Mouse (Mus musculus) midbrain, embryonic 10.5 days (tissue): Measurements from ENCODE around the gene Grk4. TPM values are rescaled to one million over a fixed set of nuclear protein-coding genes. Genes with fewer than 3 reads are reported as not detected.
"Not testable (repeated sequence)": the region's sequence is repeated elsewhere in the genome, so short reads cannot be mapped to it uniquely, and the experiment has no call there.

Experiments
- DNase-seq: peaks from one replicate; pipeline ENCODE4 v3.0.0-alpha.2; 2017; ENCODE audit warnings: low spot score
- H3K27ac ChIP-seq: fragments of 300-500 bp; sonication (generic); replicated peaks from 2 replicates; pipeline ENCODE4 v1.5.1; 2016; ENCODE audit warnings: mild to moderate bottlenecking
- H3K27me3 ChIP-seq: fragments of 300-500 bp; sonication (generic); 2 replicates; pipeline ENCODE4 v1.6.1; 2016; ENCODE audit warnings: low read depth, mild to moderate bottlenecking; ENCODE audit not compliant: poor library complexity, severe bottlenecking
- H3K36me3 ChIP-seq: fragments of 300-500 bp; sonication (generic); 2 replicates; pipeline ENCODE4 v1.6.1; 2016; ENCODE audit warnings: mild to moderate bottlenecking, moderate library complexity
- H3K4me1 ChIP-seq: fragments of 300-500 bp; sonication (generic); 2 replicates; pipeline ENCODE4 v1.6.1; 2016
- H3K4me3 ChIP-seq: fragments of 300-500 bp; sonication (generic); 2 replicates; pipeline ENCODE4 v1.5.1; 2016; ENCODE audit warnings: mild to moderate bottlenecking, moderate library complexity
- H3K9me3 ChIP-seq: fragments of 300-500 bp; sonication (generic); replicated peaks from 2 replicates; pipeline ENCODE4 v1.6.1; 2016; ENCODE audit warnings: mild to moderate bottlenecking
- WGBS: fragments of 180-500 bp; shearing (Covaris S2); methylation state at CpG from one replicate; pipeline ENCODE4 v1.1.7; 2016; 5-methylcytosine and 5-hydroxymethylcytosine counted together
- polyA plus RNA-seq: library from polyadenylated mRNA; unstranded; fragments of >200 nt; fragmentation: Nextera tagmentation; extraction: Ambion mirVana; gene quantifications from 2 replicates; pipeline ENCODE4 v1.2.1, GENCODE M21; 2016

Gene Grk4
- polyA plus RNA-seq, 1 experiment from 2014 or later: 1.8 TPM

DNA sequence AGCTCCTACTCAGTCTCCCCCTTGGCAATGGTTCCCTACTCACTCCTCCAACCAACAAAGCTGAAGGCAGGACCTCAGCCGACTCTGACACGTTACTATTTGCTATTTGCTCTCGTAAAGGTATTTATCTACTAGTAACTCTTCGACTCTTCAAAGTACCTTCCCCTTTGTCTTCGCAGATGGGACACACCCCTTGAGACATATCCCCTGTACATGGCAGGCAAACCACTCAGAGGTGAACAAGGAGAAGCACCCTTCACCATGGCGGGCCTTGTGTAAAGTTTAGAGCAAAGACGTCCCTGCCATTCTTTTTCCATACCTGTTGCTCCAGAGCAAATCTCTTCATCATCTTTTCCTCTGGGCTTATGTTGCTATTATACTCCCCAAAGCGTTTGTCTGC is 2.6 kb upstream of the Grk4 start:
- no peak overlapping the region for H3K4me3 ChIP-seq
- no peak overlapping the region for H3K27ac ChIP-seq
- WGBS: 90% methylated on average over 8 of the region's 8 CpGs
- H3K9me3 ChIP-seq: no peaks in the 10 kb centered on the region
- H3K27me3 ChIP-seq: peaks cover 7% of the 10 kb centered on the region; the same call in 1 of the 2 replicates
- peaks cover 16% of the 10 kb centered on the region for H3K4me1 ChIP-seq
- no peak for DNase-seq
- peaks cover 54% of the 10 kb centered on the region for H3K36me3 ChIP-seq

- Histone ChIP-seq H3K27me3 (peaks cover 7% of the 10 kb centered on the region; the same call in 1 of the 2 replicates), H3K27ac (peak overlapping the region; percentile 87), H3K4me3 (peak overlapping the region; percentile 62), H3K4me1 (peaks cover 16% of the 10 kb centered on the region), H3K36me3 (peaks cover 23% of the 10 kb centered on the region), H3K9me3 (no peaks in the 10 kb centered on the region)
- under 1% methylated on average over 57 of the region's 57 CpGs for WGBS
- no peak for DNase-seq
Measured at GRCm38 (mm10) chr5:34660591-34661130, 482 bp downstream of the Grk4 start.

- peaks cover 11% of the 10 kb centered on the region for H3K36me3 ChIP-seq
- peaks cover 7% of the 10 kb centered on the region; the same call in 1 of the 2 replicates for H3K27me3 ChIP-seq
- no peak overlapping the region for H3K4me3 ChIP-seq
- no peak for DNase-seq
- 84% methylated on average over 4 of the region's 4 CpGs for WGBS
- H3K27ac ChIP-seq: no peak overlapping the region
- peaks cover 16% of the 10 kb centered on the region for H3K4me1 ChIP-seq
- no peaks in the 10 kb centered on the region for H3K9me3 ChIP-seq
Measured at GRCm38 (mm10) chr5:34661909-34662308, 1.7 kb downstream of the Grk4 start.

DNA sequence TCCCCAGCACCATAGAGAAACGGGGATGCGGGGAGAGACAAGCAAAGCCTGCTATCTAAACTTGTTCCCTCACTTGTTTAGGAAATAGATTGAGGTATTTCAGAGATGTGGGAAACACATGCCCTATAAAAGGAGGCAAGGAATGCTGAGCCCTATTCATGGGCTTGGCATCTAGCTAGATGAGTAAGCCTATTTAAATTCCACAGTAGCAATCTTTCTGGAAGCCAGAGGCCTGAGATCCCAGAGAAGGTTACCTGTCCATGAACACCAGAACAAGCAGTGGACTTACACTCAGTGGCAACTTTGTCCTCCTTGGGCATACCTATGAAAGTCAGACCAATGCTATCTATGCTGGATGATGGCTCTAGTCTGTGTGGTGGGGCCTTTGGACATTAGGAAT is 3.1 kb downstream of the Grk4 start:
- Histone ChIP-seq H3K9me3 (no peaks in the 10 kb centered on the region), H3K4me3 (no peak overlapping the region), H3K4me1 (peaks cover 16% of the 10 kb centered on the region), H3K36me3 (peaks cover 1% of the 10 kb centered on the region; the same call in 1 of the 2 replicates), H3K27me3 (peaks cover 7% of the 10 kb centered on the region; the same call in 1 of the 2 replicates), H3K27ac (no peak overlapping the region)
- DNase-seq: no peak
- 95% methylated on average over 2 of the region's 2 CpGs for WGBS

- 78% methylated on average over 2 of the region's 2 CpGs for WGBS
- H3K36me3 ChIP-seq: no peaks in the 10 kb centered on the region
- DNase-seq: no peak
Measured at GRCm38 (mm10) chr5:34669493-34669892, 9.3 kb downstream of the Grk4 start.

GRCm38 (mm10) chr5:34670280-34670679 is 10.1 kb downstream of the Grk4 start:
- no peaks in the 10 kb centered on the region for H3K4me1 ChIP-seq
- WGBS: 77% methylated on average over 4 of the region's 4 CpGs
- no peaks in the 10 kb centered on the region for H3K9me3 ChIP-seq
- no peaks in the 10 kb centered on the region for H3K27me3 ChIP-seq
- H3K27ac ChIP-seq: no peak overlapping the region
- no peak for DNase-seq
- H3K36me3 ChIP-seq: no peaks in the 10 kb centered on the region
- no peak overlapping the region for H3K4me3 ChIP-seq

More at GRCm38 (mm10) chr5:34669493-34669892, 9.3 kb downstream of the Grk4 start:
- Histone ChIP-seq H3K9me3 (no peaks in the 10 kb centered on the region), H3K27me3 (no peaks in the 10 kb centered on the region), H3K4me1 (no peaks in the 10 kb centered on the region), H3K4me3 (no peak overlapping the region), H3K27ac (no peak overlapping the region)

GRCm38 (mm10) chr5:34689868-34690267 is 29.7 kb downstream of the Grk4 start:
- Histone ChIP-seq H3K27ac (no peak overlapping the region), H3K4me1 (no peaks in the 10 kb centered on the region), H3K27me3 (no peaks in the 10 kb centered on the region), H3K4me3 (no peak overlapping the region), H3K36me3 (no peaks in the 10 kb centered on the region), H3K9me3 (no peaks in the 10 kb centered on the region)
- no peak for DNase-seq
- WGBS: 82% methylated on average over 1 of the region's 1 CpGs

- 72% methylated on average over 2 of the region's 2 CpGs for whole genome bisulfite sequencing
- Histone ChIP-seq H3K4me3 (no peak overlapping the region), H3K27ac (no peak overlapping the region), H3K4me1 (no peaks in the 10 kb centered on the region), H3K36me3 (no peaks in the 10 kb centered on the region), H3K9me3 (no peaks in the 10 kb centered on the region), H3K27me3 (no peaks in the 10 kb centered on the region)
- DNase-seq: no peak
Measured at GRCm38 (mm10) chr5:34692782-34693181, 32.6 kb downstream of the Grk4 start.

DNA sequence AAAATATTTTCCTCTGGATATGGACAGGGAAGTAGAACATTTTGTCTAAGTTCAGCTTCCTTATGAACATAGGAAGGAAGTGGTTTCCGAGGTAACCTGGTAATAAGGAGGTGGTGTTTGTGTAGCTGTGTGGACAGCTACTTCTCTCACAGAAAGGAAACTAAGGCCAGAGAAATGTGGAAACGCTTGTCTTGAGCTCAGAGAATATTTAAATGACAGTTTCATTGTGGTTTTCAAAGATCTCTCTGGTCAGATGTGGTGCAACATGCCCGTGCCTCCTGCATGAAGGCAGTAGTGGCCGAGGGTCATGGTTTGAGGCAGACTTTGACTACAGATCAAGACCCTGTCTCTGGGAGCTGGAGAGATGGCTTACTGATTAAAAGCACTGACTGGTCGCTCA is 35.3 kb downstream of the Grk4 start:
- 76% methylated on average over 5 of the region's 5 CpGs for WGBS
- no peaks in the 10 kb centered on the region for H3K4me1 ChIP-seq
- no peaks in the 10 kb centered on the region for H3K9me3 ChIP-seq
- no peak overlapping the region for H3K27ac ChIP-seq
- no peak for DNase-seq
- no peak overlapping the region for H3K4me3 ChIP-seq
- no peaks in the 10 kb centered on the region for H3K27me3 ChIP-seq
- H3K36me3 ChIP-seq: no peaks in the 10 kb centered on the region

DNA sequence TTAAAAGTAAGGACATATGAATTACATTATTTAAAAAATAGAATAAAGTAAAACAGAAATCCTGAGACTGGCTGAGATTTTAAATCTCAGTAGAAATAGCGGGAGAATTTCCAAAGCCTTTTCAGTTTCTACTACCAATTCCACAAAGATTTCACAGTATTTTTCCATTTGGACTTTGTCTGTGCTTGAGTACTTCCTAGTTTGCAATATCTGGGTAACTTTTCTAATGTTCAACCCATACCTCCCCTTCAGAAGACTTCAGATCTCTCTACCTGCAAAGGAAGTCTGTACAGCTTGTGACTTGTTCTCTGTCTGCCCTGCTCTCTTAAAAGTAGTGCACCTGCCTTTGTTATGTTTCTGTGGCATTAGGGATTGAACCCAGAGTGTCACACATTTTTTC is 48.3 kb downstream of the Grk4 start:
- DNase-seq: no peak
- whole genome bisulfite sequencing: 95% methylated on average over 1 of the region's 1 CpGs
- H3K27me3 ChIP-seq: no peaks in the 10 kb centered on the region
- H3K36me3 ChIP-seq: no peaks in the 10 kb centered on the region
- no peaks in the 10 kb centered on the region for H3K9me3 ChIP-seq
- no peaks in the 10 kb centered on the region for H3K4me1 ChIP-seq
- no peak overlapping the region for H3K27ac ChIP-seq
- no peak overlapping the region for H3K4me3 ChIP-seq

DNA sequence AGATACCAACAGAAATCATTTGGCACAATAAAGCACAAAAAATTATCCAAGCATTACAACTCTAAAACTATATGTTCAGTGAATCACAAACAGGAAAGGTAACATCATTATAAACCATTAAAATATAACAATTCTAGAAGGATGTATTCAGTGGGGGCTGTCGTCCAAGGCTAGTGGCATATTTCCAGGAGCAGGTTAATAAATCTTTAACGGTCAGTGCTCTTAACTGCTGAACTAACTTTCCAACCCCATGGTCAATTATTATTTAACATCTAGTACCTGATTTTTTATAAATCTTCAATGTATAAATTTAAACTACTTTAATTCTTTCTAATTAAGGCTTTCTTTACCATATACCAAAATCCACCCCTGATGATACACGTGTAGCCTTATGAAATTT is 54.2 kb downstream of the Grk4 start:
- not testable (repeated sequence) for H3K27me3 ChIP-seq, DNase-seq, H3K4me3 ChIP-seq, H3K36me3 ChIP-seq, H3K27ac ChIP-seq, H3K4me1 ChIP-seq, H3K9me3 ChIP-seq
- 86% methylated on average over 3 of the region's 3 CpGs for WGBS

DNA sequence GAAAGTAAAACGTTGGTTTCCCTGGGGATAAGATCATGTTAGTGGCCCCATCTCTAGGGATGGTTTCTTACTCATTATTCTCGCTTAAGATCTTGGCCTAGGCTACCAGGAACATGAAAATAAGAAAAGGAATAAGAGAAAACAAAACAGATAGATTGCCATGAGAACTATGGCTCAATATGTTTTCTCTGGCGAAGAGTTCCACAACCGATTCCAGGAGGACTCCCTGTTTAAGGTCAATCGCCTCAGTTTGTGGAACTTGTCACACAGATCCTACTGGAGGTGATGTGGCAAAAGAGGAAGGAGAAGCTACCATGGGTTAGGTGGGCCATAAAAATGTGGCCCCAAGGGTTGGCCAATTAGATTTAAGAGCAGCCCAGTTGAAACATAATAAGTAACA is 54.6 kb downstream of the Grk4 start:
- no peak for DNase-seq
- H3K27ac ChIP-seq: no peak overlapping the region

DNA sequence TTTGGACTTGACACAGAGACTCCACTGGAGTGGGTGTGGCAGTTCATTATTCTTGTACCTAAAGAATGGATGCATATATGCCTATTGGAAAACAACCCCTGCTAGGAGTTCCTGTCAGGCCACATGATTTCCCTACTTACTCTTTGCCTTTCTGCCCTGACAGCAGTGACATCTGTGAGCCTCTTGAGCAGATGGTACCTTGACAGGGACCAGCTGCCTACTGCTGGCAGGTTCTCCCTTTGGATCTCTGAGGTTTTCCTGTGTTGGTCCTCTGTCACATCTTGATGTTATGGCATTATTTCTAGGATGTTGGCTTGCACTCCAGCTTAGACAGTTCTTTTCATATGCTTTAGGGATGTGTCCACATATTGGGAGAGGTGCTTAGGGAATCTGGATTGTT is 69.0 kb downstream of the Grk4 start:
- Histone ChIP-seq H3K27ac (no peak overlapping the region), H3K27me3 (no peaks in the 10 kb centered on the region), H3K4me1 (no peaks in the 10 kb centered on the region), H3K9me3 (no peaks in the 10 kb centered on the region), H3K36me3 (no peaks in the 10 kb centered on the region), H3K4me3 (no peak overlapping the region)
- no peak for DNase-seq

More for the DNA sequence above, 54.6 kb downstream of the Grk4 start:
- H3K4me3 ChIP-seq: no peak overlapping the region
- no peaks in the 10 kb centered on the region for H3K36me3 ChIP-seq
- no peaks in the 10 kb centered on the region for H3K9me3 ChIP-seq
- 85% methylated on average over 5 of the region's 5 CpGs for WGBS
- H3K27me3 ChIP-seq: no peaks in the 10 kb centered on the region
- H3K4me1 ChIP-seq: no peaks in the 10 kb centered on the region

- H3K9me3 ChIP-seq: no peaks in the 10 kb centered on the region
- no peaks in the 10 kb centered on the region for H3K27me3 ChIP-seq
- no peaks in the 10 kb centered on the region for H3K4me1 ChIP-seq
- DNase-seq: no peak
- WGBS: 83% methylated on average over 1 of the region's 1 CpGs
- no peak overlapping the region for H3K27ac ChIP-seq
- no peaks in the 10 kb centered on the region for H3K36me3 ChIP-seq
- H3K4me3 ChIP-seq: no peak overlapping the region
Measured at GRCm38 (mm10) chr5:34730255-34730654, 70.1 kb downstream of the Grk4 start.
